Mouse (Mus musculus) thymus, postnatal 10 days (tissue): Measurements from ENCODE around the gene Nxph4.
A peak's percentile ranks its signal among the peaks of the same experiment; 100 is the strongest.

Source experiments
- DNase-seq, 2 experiments: peaks; one replicate each; pipeline ENCODE4 v3.0.0; 2021; ENCODE audit warnings: low spot score in 2 of 2

Gene Nxph4

GRCm38 (mm10) chr10:127515271-127515982 is 18.9 kb downstream of the Nxph4 start:
- no peak for DNase-seq

GRCm38 (mm10) chr10:127514764-127515163 is 19.6 kb downstream of the Nxph4 start, which contains the start of gene Ndufa4l2:
Gene Ndufa4l2, plus strand, starts transcription at chr10:127514967.
- DNase-seq: no peak

GRCm38 (mm10) chr10:127514111-127514698 is 20.2 kb downstream of the Nxph4 start:
- DNase-seq: no peak

- no peak for DNase-seq
Measured at GRCm38 (mm10) chr10:127513501-127514091, 20.8 kb downstream of the Nxph4 start.

- DNase-seq: peak; percentile 79 to 96
Measured at GRCm38 (mm10) chr10:127512813-127513212, 21.5 kb downstream of the Nxph4 start.

- DNase-seq: no peak
Measured at GRCm38 (mm10) chr10:127512307-127512666, 22.1 kb downstream of the Nxph4 start.

- peak; percentile 58 to 62 for DNase-seq
Measured at GRCm38 (mm10) chr10:127511634-127512306, 22.6 kb downstream of the Nxph4 start.

GRCm38 (mm10) chr10:127510895-127511617 is 23.3 kb downstream of the Nxph4 start:
- no peak for DNase-seq

GRCm38 (mm10) chr10:127509837-127510701 is 24.3 kb downstream of the Nxph4 start:
- DNase-seq: no peak

GRCm38 (mm10) chr10:127509051-127509836 is 25.1 kb downstream of the Nxph4 start:
- peak; percentile 74 to 92 for DNase-seq

- DNase-seq: peak; percentile 70 to 86
Measured at GRCm38 (mm10) chr10:127508239-127508638, 26.1 kb downstream of the Nxph4 start.

- no peak for DNase-seq
Measured at GRCm38 (mm10) chr10:127500894-127501893, 33.2 kb downstream of the Nxph4 start, which contains the start of gene Stac3. Gene Stac3, plus strand, starts transcription at chr10:127501686.

- no peak for DNase-seq
Measured at GRCm38 (mm10) chr10:127500042-127500441, 34.3 kb downstream of the Nxph4 start.

- no peak for DNase-seq
Measured at GRCm38 (mm10) chr10:127499516-127499915, 34.8 kb downstream of the Nxph4 start.

- no peak for DNase-seq
Measured at GRCm38 (mm10) chr10:127496156-127496555, 38.2 kb downstream of the Nxph4 start.

- DNase-seq: no peak
Measured at GRCm38 (mm10) chr10:127492118-127492517, 42.2 kb downstream of the Nxph4 start.

- DNase-seq: no peak
Measured at GRCm38 (mm10) chr10:127491128-127491512, 43.2 kb downstream of the Nxph4 start.
